Mouse (Mus musculus) MEL-GATA-1-ER (cell line): ENCODE data around the gene Kctd15.

Source experiments
- DNase-seq: peaks from one replicate; pipeline ENCODE4 v3.0.0-alpha.2; 2012; ENCODE audit warnings: low read depth; ENCODE audit errors: extremely low read depth

The Kctd15 gene

DNA sequence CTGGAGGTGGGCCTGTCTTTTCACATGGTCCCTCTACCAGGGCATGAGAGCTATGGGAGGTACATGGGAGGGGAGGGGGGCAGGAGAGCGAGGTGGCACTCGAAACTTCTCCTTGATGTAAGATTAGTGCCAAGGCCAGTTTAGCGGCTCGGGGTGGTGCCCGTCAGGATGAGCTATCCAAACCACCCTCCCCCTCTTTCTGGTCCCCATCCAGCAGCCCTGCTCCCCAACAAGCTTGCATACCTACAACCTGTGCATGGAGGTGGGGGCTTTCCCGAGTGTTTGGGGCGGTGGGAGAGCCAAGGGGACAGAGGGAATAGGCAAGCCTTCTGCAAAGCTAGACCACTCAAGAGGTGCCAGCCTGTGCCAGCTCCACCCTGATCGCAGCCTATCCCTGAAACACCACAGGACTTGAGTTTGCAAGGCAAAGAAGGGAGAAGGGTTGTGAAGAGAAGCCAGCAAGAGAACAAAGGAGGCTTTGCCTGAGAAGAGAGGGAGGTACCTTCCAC lies 26.8 kb downstream of the Kctd15 start:
- DNase-seq = no peak

DNA sequence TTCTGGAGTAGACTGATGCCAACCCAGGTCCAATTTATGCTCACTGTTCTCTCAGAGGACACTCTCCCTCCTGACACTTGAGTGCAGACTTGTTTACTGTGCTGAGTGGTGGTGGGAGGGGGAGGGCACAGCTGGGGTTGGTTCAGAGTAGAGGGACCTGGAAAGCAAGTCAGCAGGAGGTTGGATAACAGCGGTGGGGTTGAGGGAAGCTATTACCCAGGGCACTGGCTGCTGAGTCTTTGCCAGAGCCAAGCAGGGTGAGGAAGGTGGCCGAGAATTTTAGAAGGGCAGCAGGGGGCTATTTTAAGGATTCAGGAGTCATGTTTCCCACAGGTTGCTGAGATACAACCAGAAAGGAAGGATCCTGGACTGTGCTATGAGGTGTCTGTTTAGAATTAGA lies 36.1 kb downstream of the Kctd15 start:
- no peak for DNase-seq

DNA sequence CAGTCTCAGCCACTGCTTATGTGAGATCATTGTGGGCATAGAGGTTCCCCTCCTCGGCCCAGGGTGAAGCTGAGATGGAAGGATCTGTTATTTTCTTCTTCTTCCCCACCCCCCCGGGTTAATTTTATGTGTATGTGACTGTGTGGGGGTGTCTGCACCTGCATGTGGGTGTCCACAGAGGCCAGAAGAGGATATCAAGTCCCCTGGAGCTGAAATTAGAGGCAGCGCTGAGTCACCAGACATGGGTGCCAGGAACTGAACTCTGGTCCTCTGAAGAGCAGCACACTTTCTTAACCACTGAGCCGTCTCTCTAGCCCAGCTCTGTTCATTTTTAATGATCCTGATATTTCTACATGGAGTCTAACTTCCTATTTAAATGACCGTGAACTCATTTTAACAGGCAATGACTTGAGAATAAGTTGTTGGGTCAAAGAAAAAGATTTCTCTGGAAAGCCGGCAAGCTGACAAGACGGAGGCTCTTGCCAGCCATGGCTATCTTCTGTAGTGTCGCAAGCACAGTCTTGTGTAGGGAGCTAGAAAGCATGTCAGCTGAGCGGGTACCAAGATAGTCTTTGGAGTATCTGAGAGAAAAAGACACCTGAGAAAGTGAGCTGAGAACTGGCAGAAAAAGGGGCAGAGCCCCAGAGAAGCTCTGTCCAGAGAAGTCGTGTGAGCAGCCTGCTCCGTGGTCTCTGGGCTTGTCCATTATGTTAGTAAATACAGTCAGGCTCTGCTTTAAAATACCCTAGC lies 38.2 kb downstream of the Kctd15 start:
- DNase-seq = no peak

DNA sequence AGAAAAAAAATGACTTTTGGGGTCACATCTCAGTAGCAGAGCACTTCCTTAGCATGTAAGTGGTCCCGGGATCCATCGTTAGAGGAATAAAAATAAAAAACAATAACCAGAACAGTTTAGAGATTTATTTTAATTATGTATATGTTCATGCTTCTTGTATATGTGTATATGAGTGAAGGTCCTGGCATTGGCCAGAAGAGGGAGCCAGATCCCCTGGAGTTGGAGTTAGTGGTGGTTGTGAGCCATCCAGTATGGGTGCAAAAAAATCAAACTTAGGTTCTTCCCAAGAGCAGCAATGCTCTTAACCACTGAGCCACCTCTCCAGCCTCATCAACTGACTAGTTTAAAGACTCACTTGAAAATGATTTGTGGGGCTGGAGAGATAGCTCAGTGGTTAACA lies 40.3 kb downstream of the Kctd15 start:
- no peak for DNase-seq

DNA sequence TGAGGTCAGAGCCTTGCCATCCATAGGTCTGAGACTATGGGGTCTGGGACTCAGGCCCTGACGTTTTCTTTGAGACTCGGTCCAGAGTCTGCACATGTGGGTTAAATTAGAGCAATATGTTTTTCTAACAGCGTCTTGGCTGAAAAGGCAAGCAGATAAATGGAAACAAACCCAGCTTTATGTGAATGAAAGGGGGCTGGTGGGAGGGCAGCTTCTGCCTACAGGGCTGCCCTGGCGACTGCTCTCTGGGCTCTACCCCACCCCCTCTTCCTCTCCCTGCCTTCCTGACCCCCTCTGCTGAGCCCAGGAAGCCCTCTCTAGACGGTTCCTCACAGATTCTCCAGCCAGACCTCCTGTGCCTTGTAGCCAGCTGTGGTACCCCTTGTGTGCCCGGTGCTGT lies 46.1 kb downstream of the Kctd15 start:
- no peak for DNase-seq

DNA sequence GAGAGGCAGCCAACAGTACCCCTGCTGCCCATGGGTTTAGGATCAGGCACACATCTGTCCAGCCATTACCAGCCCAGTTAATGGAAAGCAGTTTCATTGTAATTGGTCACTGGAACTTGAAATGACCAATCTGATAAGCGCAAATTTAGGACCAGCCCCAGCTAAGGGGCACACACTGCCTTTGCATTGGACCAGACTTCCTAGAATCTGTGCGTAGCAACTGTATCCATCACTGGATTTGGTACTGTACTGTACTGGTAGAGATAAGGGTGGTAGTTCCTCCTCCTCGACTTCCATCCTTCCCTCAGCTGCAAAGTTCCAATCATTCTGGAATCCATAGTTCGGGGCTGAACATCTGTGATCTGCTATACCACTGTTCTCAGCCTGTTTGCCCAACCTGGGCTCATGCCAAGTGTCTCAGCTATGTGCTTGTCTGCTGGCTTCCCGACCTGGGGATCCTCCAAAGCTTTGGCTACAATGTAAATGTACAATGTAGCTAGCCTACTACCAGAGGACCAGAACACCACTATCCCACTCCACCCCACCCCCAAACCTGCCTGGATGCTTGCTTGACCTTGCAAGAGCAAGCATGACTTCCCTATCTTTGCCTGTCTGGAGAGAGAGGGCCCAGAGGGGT lies 49.1 kb downstream of the Kctd15 start:
- no peak for DNase-seq

DNA sequence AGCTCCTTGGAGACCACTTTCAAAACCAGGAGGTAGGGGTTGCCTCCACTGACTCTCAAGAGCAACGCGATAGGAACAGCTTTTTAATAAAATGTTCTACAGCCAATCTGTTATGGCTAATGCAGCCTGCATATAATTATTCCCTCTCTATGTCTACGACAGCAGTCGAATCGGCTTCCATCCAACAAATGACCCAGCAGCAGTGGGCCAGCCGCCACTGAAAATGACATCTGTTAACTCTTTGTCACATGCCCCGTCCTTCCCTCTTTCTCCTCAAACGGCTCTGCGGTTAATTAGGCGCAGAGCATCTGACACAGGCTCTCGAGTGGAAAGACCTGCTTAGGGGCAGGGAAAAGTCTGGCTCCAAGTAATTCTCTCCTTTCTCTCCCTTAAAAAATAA lies 49.8 kb downstream of the Kctd15 start:
- no peak for DNase-seq

DNA sequence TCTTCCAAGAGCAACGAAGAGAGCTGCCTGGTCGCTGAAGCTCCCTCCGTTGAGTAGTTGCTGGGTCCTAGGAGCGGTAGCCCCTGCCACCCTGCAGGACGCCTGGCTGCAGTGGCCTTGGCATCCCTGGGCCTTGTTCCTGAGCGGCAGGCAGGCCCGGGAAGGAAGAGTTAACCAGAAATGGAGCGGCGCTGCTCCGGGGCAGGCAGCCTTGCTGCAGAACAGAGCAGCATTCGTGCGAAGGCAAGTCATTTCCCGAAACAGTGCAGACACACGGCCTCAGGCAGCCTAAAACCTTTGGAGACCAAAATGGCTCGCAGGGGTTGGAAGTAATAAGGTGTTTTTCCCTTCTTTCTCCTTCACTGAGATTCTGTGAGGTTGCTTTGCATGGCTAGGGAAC lies 50.5 kb downstream of the Kctd15 start:
- DNase-seq = no peak

DNA sequence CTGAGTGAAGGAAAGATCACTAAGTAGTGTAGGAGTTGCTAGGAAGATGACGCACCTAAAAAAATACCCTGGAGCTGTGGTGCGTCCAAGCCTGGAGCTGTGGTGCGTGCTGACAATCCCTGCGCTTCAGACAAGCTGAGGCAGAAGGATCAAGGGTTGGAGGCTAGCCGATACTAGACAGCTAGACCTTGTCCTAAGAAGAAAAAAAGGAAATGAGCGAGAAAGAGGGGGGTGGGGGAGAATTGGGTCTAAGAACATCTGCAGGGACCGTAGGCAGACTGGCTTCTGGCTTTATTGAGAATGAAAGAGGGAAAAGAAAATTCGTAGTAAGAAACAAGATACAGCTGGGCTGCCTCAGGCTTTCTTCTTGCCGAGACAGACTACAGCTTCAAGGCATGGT lies 58.0 kb downstream of the Kctd15 start:
- no peak for DNase-seq

DNA sequence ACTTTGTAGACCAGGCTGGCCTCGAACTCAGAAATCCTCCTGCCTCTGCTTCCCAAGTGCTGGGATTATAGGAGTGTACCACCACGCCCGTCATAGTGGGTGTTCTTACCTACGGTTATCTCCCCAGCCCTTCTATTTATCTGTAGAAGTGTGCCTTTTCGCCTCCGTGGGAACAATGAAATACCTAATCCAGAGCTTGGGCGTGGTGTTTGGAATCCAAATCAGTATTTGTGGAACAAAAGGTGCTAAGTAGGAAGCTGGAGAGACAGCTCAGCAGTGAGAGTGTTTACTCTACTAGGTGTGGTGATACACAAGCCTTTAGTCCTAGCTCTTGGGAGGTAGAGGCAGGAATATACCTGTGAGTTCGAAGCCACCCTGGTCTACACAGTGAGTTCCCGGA lies 58.5 kb downstream of the Kctd15 start:
- DNase-seq = no peak

DNA sequence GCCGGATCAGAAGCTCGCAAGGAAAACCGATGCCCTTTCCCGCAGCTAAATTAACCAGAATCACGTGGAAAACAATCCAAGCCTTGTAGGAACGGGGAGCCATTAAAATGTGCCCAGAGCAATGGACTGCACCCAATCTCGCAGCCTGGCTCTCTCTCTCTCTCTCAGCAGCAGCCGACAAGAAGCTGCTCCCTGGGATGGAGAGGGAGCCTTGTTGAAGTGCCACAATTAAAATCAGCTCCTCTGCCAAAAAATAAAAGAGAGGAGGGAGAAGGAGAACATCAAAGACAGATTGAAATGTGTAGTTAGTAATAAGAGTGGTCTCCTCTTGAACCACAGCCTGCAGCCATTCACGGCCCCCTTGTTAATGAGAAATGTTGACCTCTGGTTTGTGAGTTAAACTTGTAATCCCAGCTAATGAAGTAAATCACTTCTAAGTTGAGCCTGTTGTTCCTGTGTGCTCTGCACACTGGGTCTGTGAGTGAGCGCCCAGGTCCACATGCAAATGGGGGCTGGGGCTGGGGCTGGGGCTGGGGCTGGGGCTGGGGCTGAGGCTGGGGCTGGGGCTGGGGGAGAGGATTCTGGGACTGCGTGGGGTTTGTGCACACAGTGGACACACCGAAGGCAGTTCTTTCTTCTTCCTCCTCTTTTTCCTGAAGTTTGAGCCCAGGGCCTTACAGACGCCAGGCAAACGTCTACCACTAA lies 59.8 kb downstream of the Kctd15 start:
- DNase-seq = no peak

DNA sequence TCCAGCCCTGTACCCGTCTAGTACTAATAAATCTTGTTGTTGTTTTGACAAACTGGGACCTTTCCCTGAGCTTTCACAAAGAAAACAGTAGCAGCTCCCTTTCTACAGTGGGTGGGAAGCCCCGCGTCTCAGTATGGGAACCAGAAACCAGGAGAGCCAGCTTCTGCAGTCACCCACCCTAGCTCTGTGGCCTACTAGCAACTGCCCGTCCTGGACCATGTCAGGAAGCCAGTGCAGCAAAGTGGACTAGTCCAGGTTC lies 61.3 kb downstream of the Kctd15 start:
- DNase-seq = no peak

DNA sequence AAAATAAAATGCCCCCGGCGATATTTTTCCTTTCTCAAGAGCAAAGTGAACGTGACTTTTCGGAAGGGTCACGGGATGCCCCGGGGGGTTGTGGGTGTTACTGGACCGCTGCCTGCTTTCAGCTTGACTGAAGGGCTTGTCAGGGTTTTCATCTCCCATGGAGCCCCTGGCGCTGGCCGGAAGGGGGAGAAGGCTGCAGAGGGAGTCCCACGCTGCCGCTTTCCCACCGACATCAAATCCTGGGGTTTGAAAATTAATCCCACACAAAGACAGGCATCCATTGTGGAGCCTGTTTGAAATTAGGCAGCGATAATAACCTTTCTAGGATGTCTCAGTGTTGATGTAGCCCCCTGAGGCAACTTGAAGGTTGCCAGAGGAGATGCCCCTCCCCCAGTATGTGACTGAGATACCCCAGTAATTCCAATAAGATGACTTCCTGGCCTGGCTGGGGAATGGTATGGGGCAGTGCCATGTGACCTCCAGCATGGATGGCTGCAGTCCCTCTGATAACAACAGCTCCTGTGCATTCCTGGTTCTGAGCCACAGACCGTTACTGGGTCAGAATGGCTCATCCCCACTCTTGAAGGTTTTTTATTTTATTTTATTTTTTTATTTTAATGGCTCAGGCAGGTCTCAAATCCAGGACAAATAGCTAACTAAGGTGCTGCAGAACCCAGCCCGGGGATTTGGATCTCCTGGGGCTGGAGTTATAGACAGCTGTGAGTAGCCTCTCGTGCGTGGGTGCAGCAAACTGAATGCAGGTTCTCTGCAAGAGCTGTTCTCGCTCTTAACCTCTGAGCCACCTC lies 61.8 kb downstream of the Kctd15 start:
- no peak for DNase-seq

DNA sequence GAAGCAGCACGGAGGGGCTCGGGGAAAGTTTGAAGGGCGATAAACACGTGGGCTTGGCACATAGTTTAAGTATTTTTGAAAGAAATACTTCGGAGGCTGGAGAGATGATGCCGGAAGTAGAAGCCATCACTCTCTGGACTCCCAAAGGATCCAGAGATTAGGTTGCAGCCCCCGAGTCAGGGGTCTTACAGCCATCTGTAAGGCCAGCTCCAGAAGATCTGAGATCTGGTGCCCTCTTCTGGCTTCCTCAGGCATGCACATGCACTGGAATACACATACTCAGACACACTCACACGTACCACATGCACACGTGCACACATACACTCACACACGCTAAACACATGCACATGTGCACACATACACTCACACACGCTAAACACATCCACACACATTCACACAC lies 65.8 kb downstream of the Kctd15 start:
- DNase-seq = no peak
